Mouse (Mus musculus): ENCODE data around the gene Ptpra.
"Not testable (repeated sequence)": the region's sequence is repeated elsewhere in the genome, so short reads cannot be mapped to it uniquely, and the experiment has no call there.

The Ptpra gene

DNA sequence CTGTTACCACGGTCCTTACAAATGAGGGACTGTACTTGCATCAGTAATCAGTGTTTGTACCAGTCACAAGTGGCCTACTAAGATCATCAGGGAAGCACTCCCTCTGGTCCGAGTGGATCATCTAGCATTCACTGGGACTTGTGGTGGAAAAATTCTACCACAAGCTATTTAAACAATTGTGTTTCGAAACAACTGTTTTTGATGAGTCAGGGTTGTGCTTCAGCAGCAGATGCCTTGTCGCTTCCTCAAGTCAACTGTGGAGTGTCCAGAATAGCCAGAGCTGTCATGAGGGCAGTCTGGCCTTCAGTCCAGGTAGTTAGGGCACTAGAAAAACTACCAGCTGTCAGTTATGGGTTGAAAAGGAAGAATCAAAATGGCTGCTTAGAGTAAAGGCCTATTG, 38.5 kb downstream of the Ptpra start:
- no peak for DNase-seq (ENCODE audit: low spot score)

DNA sequence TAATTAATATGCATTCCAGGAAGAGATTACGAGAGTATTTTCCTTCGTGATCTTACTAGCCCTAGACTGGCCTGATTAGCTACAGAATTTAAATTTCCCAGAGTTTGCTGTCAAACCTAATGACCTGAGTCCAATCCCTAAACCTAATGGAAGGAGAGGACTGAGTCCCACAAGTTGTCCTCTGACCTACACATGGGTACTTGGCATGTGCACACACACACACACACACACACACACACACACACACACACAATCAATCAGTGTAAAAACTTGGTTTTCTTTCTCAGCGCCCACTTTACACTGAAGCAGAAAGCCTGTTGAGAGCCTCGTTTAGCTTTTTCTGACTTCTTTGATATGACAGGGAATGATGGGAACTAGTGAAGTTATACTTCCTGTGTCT, 41.1 kb downstream of the Ptpra start:
- DNase-seq (ENCODE audit: low spot score) = no peak

DNA sequence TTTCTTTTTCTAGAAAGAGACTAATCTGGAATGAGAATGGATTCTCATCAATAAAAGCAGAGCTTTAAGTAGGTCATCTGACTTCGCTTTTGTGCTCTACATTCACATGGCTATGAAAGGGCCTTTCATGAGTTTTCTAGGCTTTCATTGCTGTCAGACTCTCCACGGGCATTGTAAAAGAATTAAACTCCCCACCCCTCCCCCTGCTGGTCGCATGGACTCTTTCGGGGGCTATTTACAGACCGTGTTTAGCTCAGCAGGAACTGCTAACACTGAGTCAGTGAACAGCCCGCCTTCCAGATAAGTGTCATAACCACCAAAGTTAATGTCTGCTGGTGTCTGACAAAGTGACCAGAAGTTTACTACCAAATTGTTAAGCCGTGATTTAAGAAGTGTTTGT, 41.5 kb downstream of the Ptpra start:
- DNase-seq (ENCODE audit: low spot score) = no peak

DNA sequence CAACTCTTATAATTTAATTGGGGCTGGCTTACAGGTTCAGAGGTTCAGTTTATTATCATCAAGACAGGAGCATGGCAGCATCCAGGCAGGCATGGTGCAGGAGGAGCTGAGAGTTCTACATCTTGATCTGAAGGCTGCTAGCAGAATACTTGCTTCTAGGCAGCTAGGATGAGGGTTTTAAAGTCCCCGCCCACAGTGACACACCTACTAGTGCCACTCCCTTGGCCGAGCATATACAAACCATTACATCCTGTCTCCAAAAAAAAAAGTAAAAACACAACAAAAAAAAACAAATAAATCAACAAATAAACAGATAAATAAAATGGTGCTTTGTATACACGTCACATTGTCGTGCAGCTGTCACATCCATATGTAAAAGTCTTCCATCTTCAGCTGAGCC, 45.0 kb downstream of the Ptpra start:
- DNase-seq (ENCODE audit: low spot score) = not testable (repeated sequence)

DNA sequence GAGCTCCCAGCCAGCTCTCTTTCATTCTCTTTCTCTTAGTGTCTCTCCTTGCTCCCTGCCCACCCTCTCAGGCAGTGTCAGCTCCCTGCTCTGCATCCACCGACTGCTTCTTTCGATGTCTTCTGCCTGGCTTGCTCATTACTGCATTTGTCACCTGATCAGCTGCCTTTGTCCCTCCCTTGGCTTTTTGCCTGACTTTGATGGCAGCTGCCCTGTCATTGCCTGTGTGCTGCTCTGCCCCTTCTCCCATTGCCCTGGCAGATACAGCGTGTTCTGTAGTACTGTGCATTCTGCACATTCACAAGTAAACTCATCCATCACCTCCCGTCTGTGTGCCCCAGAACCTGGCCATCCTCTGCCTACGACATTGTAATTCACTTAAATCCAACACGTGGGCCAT, 46.0 kb downstream of the Ptpra start:
- no peak for DNase-seq (ENCODE audit: low spot score)

DNA sequence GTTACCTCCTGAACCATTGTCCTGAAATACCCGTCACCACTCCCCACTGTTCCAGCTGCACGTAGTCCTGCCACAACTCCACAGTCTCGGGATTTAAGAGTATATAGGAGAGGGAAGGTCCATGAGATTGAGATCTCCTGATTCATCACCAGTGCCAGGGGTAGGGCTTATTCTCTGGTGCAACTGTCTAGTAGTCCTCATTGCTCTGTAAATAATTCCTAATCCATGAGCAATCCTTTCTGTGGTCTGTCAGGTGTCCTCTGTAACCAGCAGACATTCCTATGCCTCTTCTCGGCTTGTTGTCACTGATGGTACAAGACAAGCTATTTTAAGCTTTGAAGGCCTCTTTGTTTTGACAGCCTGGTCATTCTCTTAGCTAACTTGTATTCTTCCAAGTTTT, 46.9 kb downstream of the Ptpra start:
- DNase-seq (ENCODE audit: low spot score) = no peak

DNA sequence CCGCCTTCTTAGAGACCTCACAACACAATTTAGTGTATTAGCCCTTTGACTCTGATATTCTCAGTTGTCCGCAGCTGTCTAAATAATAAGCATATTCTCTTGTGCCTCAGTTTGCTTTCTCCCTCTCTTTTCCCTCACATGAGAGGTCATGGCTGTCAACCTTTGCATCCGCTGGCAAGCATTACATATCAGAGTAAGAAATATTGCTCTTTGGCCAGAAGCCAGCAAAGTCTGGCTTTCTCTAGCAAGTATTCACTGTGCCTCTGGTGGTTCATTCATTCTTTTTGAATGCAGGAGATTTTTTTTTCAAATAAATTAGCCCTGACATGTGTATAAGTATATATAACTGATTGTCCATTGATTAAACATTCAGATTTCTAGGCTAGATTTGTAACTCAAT, 49.5 kb downstream of the Ptpra start:
- no peak for DNase-seq (ENCODE audit: low spot score)

DNA sequence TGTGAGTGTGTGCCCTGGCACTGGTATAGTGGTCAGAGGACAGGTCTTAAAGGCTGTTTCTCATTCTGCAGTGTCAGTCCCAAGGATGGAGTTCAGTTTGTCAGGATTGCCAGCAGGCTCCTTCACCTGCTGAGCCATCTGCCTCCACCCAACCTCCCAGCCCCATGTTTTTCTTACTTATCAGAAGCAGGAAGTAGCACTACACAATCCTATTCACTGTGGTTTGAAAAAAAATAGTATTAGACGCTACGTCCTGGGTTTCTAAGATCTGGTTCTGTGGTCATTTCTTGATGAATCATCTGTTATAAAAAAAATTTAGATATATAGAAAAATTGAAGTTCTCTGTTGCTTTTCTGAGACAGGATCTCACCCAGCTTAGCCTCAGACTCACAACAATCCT, 51.5 kb downstream of the Ptpra start:
- DNase-seq (ENCODE audit: low spot score) = no peak

DNA sequence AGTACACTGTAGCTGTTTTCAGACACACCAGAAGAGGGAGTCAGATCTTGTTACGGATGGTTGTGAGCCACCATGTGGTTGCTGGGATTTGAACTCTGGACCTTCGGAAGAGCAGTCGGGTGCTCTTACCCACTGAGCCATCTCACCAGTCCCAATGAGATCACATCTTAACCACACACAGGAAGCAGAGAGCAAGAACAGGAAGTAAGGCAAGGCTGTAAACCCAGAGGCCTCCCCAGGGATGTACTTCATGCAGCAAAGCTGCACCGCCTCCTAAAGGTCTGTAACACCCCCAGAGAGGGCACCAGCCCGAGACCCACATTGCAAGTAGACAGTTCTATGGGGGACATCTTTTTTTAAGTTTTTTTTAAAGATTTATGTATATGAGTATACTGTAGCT, 61.5 kb downstream of the Ptpra start:
- not testable (repeated sequence) for DNase-seq (ENCODE audit: low spot score)

DNA sequence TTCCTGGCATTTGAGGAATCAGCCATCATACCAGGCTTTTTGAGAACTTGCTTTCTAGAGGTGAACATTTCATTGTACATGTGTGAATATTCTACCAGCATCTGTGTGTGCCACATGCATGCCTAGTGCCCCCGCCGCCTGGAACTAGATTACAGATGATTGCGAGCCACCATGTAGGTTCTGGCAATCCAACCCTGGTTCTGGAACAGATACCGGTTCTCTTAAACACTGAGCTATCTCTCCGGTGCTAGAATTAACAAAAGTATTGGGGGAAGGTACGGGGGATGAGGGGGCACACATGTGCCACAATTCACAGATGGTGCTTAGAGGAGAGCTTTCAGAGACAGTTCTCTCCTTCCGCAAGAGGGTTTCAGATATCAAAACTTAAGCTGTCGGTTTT, 63.8 kb downstream of the Ptpra start:
- no peak for DNase-seq (ENCODE audit: low spot score)

DNA sequence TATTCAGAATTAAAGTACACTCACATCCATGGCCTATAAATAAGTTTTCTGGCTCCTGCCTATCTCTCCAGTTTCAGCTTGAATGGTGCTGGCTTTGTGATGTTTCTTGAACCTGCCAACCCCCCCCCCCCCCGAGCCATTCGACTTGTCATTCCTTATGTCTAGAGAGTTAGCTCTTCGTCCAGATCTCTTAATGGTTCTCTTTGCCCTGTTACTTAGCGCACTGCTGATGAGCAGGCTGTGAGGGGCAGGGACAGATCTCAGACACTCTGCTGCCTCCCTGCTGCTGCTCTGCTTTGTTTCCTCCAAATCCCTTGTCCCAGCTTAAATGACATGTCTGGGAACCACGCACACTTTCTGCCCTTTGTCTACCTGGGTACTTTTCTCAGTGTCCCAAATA, 65.7 kb downstream of the Ptpra start:
- DNase-seq (ENCODE audit: low spot score) = no peak

DNA sequence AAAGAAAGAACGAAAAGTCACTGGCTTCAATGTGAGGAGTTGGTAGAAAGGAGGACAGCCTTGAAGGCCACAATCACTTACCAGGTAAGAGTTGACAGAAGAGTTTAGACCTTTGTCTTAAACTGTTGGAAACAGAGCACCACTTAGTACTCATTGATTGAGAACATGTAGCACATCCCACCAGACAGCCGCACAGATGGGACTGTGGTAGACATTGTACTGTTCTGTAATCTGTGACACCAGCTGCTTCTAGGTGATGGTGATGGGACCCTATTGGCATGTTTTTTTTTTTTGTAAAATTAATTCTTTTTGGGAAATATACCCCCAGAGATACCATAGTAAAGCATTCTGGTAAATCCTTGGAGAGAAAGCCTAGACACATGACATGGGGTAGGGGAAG, 71.8 kb downstream of the Ptpra start:
- DNase-seq (ENCODE audit: low spot score) = no peak

DNA sequence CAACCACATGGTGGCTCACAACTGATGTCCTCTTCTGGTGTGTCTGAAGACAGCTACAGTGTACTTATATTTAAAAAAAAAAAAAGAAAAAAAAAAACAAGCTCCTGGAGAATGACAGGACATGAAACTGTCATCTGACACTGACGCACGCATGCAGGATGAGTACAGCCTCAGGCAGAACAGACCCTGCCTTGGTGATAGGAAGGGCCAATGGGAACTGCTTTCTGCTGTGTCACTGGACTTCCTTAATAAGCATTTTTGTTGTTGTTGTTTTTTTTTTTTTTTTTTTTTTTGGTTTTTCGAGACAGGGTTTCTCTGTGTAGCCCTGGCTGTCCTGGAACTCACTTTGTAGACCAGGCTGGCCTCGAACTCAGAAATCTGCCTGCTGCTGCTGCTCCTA, 75.4 kb downstream of the Ptpra start:
- DNase-seq (ENCODE audit: low spot score) = not testable (repeated sequence)

DNA sequence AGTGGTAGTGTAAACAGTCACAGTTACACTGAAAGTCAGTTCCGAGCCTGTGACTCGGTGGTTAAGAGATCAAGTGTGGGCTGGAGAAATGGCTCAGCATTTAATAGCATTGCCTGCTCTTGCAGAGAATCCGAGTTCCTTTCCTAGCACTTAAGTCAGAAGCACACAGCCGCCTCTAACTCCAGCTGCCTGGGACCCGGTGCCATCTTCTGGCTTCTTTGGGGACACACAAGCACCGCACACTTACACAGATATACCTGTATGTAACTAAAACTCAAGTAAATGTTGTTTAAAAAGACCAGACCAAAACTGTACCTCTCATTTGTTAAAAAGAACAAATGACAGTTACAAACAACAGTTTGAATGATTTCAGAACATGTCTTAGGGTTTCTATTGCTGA, 78.4 kb downstream of the Ptpra start:
- no peak for DNase-seq (ENCODE audit: low spot score)

DNA sequence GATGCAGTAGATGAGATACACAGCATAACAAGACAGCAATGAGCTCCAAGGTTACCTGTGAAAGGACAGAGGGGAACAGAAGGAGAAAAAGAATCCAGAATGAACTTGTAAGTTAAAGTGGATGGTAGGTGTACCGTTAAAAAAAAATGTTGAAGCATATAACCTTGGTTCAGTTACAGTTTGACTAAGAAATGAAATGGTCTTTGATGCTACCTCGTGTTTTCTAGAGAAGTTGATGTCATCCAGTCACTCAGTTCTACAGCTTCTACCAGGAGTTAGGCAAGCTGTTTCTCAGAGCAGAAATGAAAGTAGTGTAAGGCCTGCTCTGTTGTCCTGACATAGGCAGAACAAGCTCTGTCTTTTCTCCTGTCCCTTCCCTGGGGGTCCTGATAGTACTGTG, 79.2 kb downstream of the Ptpra start:
- no peak for DNase-seq (ENCODE audit: low spot score)

DNA sequence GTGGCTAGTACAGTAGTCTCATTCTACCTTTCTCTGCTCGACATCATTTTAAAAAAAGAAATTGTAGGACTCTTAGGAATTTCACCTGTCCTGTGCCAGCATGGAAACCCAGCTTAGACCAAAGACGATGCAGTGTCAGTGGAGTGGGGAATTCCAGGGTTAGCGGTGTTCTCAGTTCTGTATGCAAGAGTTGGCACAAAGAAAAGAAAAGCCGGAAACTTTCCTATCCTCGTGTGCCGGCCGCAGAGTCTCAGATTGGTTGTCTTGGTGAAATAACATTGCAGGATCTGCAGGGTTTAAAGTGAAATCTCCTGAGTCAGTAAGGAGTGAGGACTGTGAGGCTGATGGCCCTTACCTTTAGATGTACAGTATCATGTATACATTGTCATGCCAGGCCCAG, 79.8 kb downstream of the Ptpra start:
- no peak for DNase-seq (ENCODE audit: low spot score)

DNA sequence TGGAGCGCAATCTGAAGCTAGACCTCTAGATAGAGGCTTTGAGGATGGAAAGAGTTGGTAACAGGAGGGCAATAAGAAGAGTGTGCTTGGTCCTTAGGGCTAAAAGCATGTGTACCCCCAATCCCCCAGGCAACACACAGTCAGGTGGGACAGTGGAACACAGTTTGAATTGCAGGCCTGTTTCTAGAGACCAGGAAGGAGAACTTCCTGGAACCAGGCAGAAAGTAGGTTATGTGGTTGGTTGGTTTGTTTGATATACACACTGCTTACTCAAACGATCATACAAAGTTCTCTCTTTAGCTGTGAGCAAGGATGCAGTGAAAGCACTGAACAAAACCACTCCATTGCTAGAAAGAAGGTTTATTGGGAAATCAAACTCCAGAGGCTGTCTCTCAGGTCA, 82.1 kb downstream of the Ptpra start:
- DNase-seq (ENCODE audit: low spot score) = no peak

DNA sequence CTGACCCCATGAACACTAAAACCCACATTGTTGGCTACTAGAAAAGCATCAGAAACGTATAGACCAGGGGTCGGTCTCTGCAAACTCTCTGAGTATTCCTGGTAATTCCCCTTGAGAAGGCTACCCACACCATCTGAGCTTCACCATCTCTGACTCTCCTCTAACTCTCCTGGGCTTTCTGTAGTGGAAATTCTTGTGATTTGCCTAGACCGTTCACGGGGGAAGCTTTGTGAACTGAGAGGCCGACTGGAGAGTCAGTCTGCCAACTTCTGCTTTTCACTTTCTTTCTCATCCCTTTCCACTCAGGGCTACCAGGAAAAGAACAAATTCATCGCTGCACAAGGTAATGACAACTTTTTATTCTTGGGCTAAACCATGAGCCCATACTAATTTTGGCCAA, 84.9 kb downstream of the Ptpra start:
- DNase-seq (ENCODE audit: low spot score) = no peak

DNA sequence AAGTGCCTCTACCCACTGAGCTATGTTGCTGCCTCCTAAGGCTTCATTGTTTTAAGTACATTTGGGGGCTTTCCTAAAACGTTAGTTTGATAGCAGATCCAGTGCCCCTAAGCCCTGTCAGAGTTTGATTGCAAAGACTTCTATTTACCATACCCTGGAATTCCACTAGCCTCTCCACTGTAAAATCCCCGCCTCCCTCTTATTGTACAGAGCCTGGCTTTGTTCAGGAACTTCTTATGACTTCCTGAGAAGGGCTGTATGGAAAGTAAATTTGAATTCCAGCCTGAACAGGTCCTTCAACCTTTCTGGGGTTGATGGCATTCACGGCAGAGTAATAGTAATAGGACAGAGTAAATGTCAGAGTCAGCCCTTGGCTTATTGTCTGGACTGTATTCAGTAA, 86.8 kb downstream of the Ptpra start:
- no peak for DNase-seq (ENCODE audit: low spot score)

DNA sequence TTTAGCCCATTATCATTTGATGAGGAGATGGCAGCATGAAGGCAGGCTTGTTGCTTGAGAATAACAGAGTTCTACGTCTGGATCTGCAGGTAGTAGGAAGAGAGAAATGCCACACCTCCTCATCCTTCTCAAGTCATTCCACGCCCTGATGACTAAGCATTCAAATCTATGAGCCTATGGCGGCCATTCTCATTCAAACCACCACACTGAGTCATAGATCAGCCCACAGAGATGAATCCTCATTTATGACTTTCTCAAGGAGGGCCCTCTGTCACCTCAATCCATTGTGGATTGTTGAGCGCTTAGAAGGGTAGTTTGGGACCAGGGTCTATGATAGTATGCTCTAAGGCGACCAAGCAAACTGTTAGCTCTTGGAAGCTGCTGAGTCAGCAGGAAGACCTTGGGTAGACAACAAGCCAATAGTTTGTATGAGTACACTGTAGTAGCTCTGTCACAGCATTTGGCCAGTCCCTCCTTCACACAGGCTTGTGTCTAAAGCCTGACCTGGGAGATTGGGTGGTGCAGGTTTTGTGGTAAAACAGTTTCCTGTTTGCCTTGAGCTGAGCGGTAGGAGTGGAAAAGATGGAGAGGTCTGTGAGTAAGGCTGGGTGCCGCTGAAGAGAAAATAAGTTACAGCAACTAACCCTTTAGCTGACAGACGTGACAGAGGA, 88.9 kb downstream of the Ptpra start:
- no peak for DNase-seq (ENCODE audit: low spot score)

DNA sequence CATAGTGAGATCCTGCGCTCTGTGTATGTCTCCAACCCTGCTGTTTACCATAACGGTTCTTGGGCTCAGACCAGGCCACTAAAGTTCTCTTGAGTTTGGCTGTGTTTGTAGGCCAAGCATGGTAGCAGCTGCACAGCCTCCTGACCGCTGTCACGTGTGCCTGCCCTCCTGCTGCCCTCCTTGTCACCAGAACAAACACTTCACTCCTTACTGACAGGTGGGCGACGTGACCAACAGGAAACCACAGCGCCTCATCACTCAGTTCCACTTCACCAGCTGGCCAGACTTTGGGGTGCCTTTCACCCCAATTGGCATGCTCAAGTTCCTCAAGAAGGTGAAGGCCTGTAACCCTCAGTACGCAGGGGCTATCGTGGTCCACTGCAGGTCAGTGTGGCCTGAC, 90.2 kb downstream of the Ptpra start:
- no peak for DNase-seq (ENCODE audit: low spot score)

DNA sequence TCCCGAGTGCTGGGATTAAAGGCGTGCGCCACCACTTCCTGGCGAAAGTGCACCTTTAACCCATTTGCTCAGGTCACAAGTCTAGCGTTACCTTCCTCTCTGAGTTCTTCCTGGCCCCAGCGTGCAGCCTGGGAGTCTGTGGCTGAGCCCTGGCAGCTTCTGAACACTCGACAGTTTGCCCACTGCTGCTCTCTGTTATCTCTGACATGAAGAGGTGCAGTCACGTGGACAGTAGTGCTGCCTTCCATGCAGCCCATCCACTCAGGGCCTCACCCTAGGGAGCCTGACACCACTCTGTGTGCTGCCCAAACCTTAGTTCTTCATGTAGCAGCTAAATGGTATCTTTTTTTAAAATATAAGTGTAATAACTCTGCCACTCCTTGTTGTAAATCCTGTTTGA, 96.9 kb downstream of the Ptpra start:
- no peak for DNase-seq (ENCODE audit: low spot score)

DNA sequence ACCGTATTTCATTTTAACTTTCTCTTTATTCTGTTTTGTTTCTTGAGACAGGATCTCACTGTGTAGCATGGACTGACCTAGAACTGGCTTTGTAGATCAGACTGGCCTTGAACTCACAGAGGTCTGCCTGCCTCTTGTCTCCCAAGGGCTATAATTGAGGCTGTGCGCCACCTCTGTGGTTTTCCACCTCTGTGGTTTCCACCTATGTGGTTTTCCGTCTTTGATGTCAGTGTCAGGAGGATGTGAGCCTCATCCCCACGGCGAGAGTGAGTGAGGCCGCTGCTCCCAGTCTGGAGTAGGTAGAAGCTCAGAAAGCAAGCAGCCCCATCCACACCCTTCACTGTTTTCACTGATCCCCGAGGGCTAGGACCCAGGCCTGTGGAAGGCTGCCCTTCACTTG, 104.8 kb downstream of the Ptpra start:
- DNase-seq (ENCODE audit: low spot score) = no peak

DNA sequence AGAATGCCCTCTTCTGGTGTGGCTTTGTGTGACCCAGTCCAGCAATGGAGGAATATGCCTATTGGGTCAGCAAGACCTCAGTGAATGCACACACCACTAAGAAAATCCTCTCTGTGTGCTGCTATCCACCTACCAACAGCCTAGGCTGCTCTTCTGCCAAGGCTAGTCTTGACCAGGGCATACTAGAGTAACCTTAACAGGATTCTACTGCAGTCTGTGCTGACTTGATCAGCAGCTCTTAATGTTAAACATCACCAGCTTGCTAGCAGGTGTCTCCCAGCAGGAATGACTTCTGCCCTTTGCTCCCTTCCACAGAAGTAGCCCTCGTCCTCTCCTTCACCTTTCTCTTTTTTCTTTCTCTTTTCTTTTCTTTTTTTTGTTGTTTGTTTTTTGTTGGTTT, 106.2 kb downstream of the Ptpra start:
- no peak for DNase-seq (ENCODE audit: low spot score)

DNA sequence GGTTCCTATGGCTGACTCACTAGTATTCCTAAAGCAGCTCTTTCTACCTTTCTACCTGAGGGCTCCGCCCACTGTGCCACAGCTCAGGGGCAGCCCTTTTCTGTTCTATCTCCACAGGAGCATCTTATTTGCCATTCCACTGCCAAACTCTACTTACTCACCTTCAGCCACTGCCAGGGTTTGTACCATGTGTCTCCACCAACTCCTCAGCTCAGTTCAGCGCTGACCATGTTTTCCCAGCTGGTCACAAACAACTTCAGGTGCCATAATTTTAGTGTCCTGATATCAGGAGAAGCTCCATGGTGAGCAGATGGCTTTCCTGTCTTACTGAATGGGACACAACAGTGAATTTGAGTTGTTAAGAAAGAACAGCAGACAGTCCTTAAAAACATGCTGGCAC, 107.4 kb downstream of the Ptpra start:
- DNase-seq (ENCODE audit: low spot score) = no peak

All from ovary, postnatal 10 days (tissue).